Comparison of ENCODE assay signal across 10 mouse cellular contexts in the genomic region with DNA sequence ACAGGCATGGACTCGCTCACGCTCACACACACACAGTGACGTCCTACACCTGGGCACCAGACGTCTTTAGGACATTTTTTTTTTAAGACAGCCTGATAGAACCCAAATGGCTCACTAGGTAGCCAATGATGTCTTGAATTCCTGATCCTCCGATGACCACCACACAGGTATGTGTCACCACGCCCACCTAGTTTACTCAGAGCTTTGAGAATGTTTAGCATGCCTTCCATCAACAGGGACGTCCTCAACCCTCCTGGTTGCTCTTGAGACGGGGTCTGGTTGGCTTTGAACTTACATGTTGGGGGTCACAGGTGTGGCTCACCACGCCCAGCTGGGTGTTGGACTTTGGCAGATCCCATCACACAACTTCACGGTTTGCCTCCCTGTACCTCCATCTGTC. TPM values are rescaled to one million over a fixed set of nuclear protein-coding genes. Genes with fewer than 3 reads are reported as not detected.
DNase-seq lines count a peak whose midpoint lies in the region; ATAC-seq and TF ChIP-seq lines count a peak whose summit lies in the region.
"Had no signal": no experiment of that assay in that cellular context is flagged by ENCODE, and none has a peak within 500 bp of the region (broad histone marks: within the 10 kb centered on the region; RNA-seq: fewer than 3 reads in every experiment).

No protein-coding gene starts in this region.

- H3K4me2 ChIP-seq in heart, embryonic 16.5 days (ENCODE audit: low read depth, low read length) = peak overlapping the region; percentile 59
- peak overlapping the region; percentile 80 for H3K4me2 ChIP-seq in lung, embryonic 16.5 days (ENCODE audit: low read depth, low read length)
- peak overlapping the region; percentile 81; the same call in 1 of the 2 replicates for H3K4me2 ChIP-seq in forebrain, postnatal 0 days (ENCODE audit: low read depth)
- H3K4me2 ChIP-seq in neural tube, embryonic 15.5 days = peak overlapping the region; percentile 85

- ATAC-seq in heart, embryonic 16.5 days (replicated peaks; ENCODE audit: extremely low read depth, insufficient read depth, low FRiP score) = no peak
- ATAC-seq in lung, embryonic 16.5 days (ENCODE audit: low read depth) = no peak
- ATAC-seq in forebrain, postnatal 0 days = no peak
- no peak for ATAC-seq in neural tube, embryonic 15.5 days (ENCODE audit: low FRiP score)
- no peak for ATAC-seq in cerebellum, adult (ENCODE audit: insufficient number of reproducible peaks, low FRiP score, low TSS enrichment)
- ATAC-seq in erythroblast, adult 5-6 weeks (replicated peaks; ENCODE audit: low FRiP score, poor library complexity, severe bottlenecking) = no peak

- H3K4me1 ChIP-seq in heart, embryonic 16.5 days (ENCODE audit: control insufficient read depth, insufficient read depth, low read length) = peaks cover 14% of the 10 kb centered on the region
- H3K4me1 ChIP-seq in lung, embryonic 16.5 days (replicated peaks; ENCODE audit: control insufficient read depth, insufficient read depth, low read length) = peaks cover 40% of the 10 kb centered on the region
- H3K4me1 ChIP-seq in forebrain, postnatal 0 days (ENCODE audit: insufficient read depth) = peaks cover 11% of the 10 kb centered on the region
- peaks cover 22% of the 10 kb centered on the region for H3K4me1 ChIP-seq in neural tube, embryonic 15.5 days

- peak overlapping the region; percentile 44 for H3K4me3 ChIP-seq in heart, embryonic 16.5 days (ENCODE audit: low read length)
- H3K4me3 ChIP-seq in lung, embryonic 16.5 days (ENCODE audit: low read length) = peak overlapping the region; percentile 66
- no peak overlapping the region for H3K4me3 ChIP-seq in forebrain, postnatal 0 days (ENCODE audit: low read depth, low read length)
- no peak overlapping the region for H3K4me3 ChIP-seq in neural tube, embryonic 15.5 days (replicated peaks)

- no peaks in the 10 kb centered on the region for H3K36me3 ChIP-seq in heart, embryonic 16.5 days (ENCODE audit: control insufficient read depth, insufficient read depth)
- H3K36me3 ChIP-seq in lung, embryonic 16.5 days (ENCODE audit: control insufficient read depth, insufficient read depth, low read length) = no peaks in the 10 kb centered on the region
- no peaks in the 10 kb centered on the region for H3K36me3 ChIP-seq in forebrain, postnatal 0 days (ENCODE audit: insufficient read depth)
- H3K36me3 ChIP-seq in neural tube, embryonic 15.5 days = no peaks in the 10 kb centered on the region

- no peak overlapping the region for H3K9ac ChIP-seq in heart, embryonic 16.5 days (ENCODE audit: low read length)
- H3K9ac ChIP-seq in lung, embryonic 16.5 days (ENCODE audit: low read length) = peak overlapping the region; percentile 77
- H3K9ac ChIP-seq in forebrain, postnatal 0 days = no peak overlapping the region; the same call in 1 of the 2 replicates
- H3K9ac ChIP-seq in neural tube, embryonic 15.5 days (replicated peaks) = no peak overlapping the region

- peaks cover 5% of the 10 kb centered on the region; the same call in 1 of the 2 replicates for H3K27me3 ChIP-seq in heart, embryonic 16.5 days (ENCODE audit: control insufficient read depth, insufficient read depth, low read length)
- no peaks in the 10 kb centered on the region for H3K27me3 ChIP-seq in lung, embryonic 16.5 days (ENCODE audit: control insufficient read depth, insufficient read depth, low read depth, low read length)
- H3K27me3 ChIP-seq in forebrain, postnatal 0 days (ENCODE audit: insufficient read depth, low read length) = no peaks in the 10 kb centered on the region
- H3K27me3 ChIP-seq in neural tube, embryonic 15.5 days (replicated peaks) = no peaks in the 10 kb centered on the region; the same call in 1 of the 2 replicates

- 70% methylated on average over 10 of the region's 10 CpGs for WGBS in heart, embryonic 16.5 days
- 54% methylated on average over 10 of the region's 10 CpGs for WGBS in lung, embryonic 16.5 days
- 84% methylated on average over 10 of the region's 10 CpGs for WGBS in forebrain, postnatal 0 days
- WGBS in neural tube, embryonic 15.5 days = 84% methylated on average over 10 of the region's 10 CpGs

- H3K27ac ChIP-seq in heart, embryonic 16.5 days (ENCODE audit: low read length) = no peak overlapping the region
- H3K27ac ChIP-seq in lung, embryonic 16.5 days (ENCODE audit: low read length) = peak overlapping the region; percentile 18
- H3K27ac ChIP-seq in forebrain, postnatal 0 days (ENCODE audit: low read depth, low read length) = no peak overlapping the region
- H3K27ac ChIP-seq in neural tube, embryonic 15.5 days (replicated peaks) = no peak overlapping the region

- DNase-seq in heart, postnatal 4 days = no peak
- no peak for DNase-seq in lung, postnatal 36 days
- no peak for DNase-seq in forebrain, postnatal 0 days
- DNase-seq: cerebellum, adult 9-11 months had no signal

- no peaks in the 10 kb centered on the region for H3K9me3 ChIP-seq in heart, embryonic 16.5 days (replicated peaks; ENCODE audit: control insufficient read depth, low read length)
- no peaks in the 10 kb centered on the region for H3K9me3 ChIP-seq in lung, embryonic 16.5 days (ENCODE audit: control insufficient read depth, low read length)
- no peaks in the 10 kb centered on the region for H3K9me3 ChIP-seq in forebrain, postnatal 0 days (ENCODE audit: low read length)
- no peaks in the 10 kb centered on the region for H3K9me3 ChIP-seq in neural tube, embryonic 15.5 days (replicated peaks)

- TF ChIP-seq CTCF in forebrain, postnatal 0 days (IDR thresholded peaks at IDR 0.05; ENCODE audit: low read depth) = no peak

RNA-seq across cellular contexts. Expression of a gene that starts 0.9 kb away (rescaled TPM):
- polyA plus RNA-seq in heart, embryonic 16.5 days (2015; fragmentation: Nextera tagmentation; extraction: Ambion mirVana) = 285 and 435 TPM in 2 replicates
- total RNA-seq in heart, postnatal 4 days (2021) = 1,000 to 10,000 TPM in 1 of 2 experiments, 100 to 1,000 TPM in 1; 932 to 1,129 TPM
- 570 and 624 TPM in 2 replicates for polyA plus RNA-seq in lung, embryonic 16.5 days (2015; fragmentation: Nextera tagmentation; extraction: Ambion mirVana)
- total RNA-seq in forebrain, postnatal 0 days (2014; rRNA removed) = 21.9 and 45.1 TPM in 2 replicates
- 19.1 and 25.7 TPM in 2 replicates for polyA plus RNA-seq in forebrain, postnatal 0 days (2015; fragmentation: Nextera tagmentation; extraction: Ambion mirVana)
- polyA plus RNA-seq in neural tube, embryonic 15.5 days (2015; fragmentation: Nextera tagmentation; extraction: Ambion mirVana) = 25.8 and 51.6 TPM in 2 replicates
- not detected in 2 replicates for total RNA-seq in erythroblast, adult 5-6 weeks (2015; ENCODE audit: low replicate concordance)
- total RNA-seq in erythroblast, adult 5-6 weeks (2017; ENCODE audit: low replicate concordance) = not detected in 2 replicates
- total RNA-seq: megakaryocyte progenitor cell, adult 5-6 weeks had no signal

RNA-seq across cellular contexts. Expression of a gene that starts 57.8 kb away (rescaled TPM):
- polyA plus RNA-seq in heart, embryonic 16.5 days (2015; fragmentation: Nextera tagmentation; extraction: Ambion mirVana) = 4.6 and 5.1 TPM in 2 replicates
- 10 to 100 TPM; 13.5 to 14.9 TPM for total RNA-seq in heart, postnatal 4 days (2021)
- polyA plus RNA-seq in lung, embryonic 16.5 days (2015; fragmentation: Nextera tagmentation; extraction: Ambion mirVana) = 8.3 and 9.1 TPM in 2 replicates
- 41.3 and 44.5 TPM in 2 replicates for total RNA-seq in forebrain, postnatal 0 days (2014; rRNA removed)
- polyA plus RNA-seq in forebrain, postnatal 0 days (2015; fragmentation: Nextera tagmentation; extraction: Ambion mirVana) = 9.3 and 11.4 TPM in 2 replicates
- 22.7 and 27.1 TPM in 2 replicates for polyA plus RNA-seq in neural tube, embryonic 15.5 days (2015; fragmentation: Nextera tagmentation; extraction: Ambion mirVana)
- 0.19 and 2.1 TPM in 2 replicates for total RNA-seq in erythroblast, adult 5-6 weeks (2015; ENCODE audit: low replicate concordance)
- total RNA-seq in erythroblast, adult 5-6 weeks (2017; ENCODE audit: low replicate concordance) = 2.1 and 3.6 TPM in 2 replicates

Comparison
In these comparisons a context has a peak if more than half of its experiments do, and no peak if none do; other contexts are left out.
1. H3K4me3 ChIP-seq: peak in heart, embryonic 16.5 days (single experiment) and lung, embryonic 16.5 days (single experiment); none in forebrain, postnatal 0 days (single experiment) and neural tube, embryonic 15.5 days (single experiment).
2. Peak in every context shown above with its lines, with median percentiles within 50 percentile points of each other: H3K4me2 ChIP-seq.